Mouse (Mus musculus): Measurements from ENCODE around the gene Col4a3bp. TPM values are rescaled to one million over a fixed set of nuclear protein-coding genes. Genes with fewer than 3 reads are reported as not detected.

Gene Col4a3bp
- polyA plus RNA-seq, 3 experiments from 2014 or later: 5.5 to 12.1 (median 9.0) TPM

Other genes starting within 250 kb of the Col4a3bp start
- gene Poc5, start 154.3 kb upstream of the Col4a3bp start, polyA plus RNA-seq (2017; shearing (Covaris generic)): 10 to 100 TPM; 11.6 to 15.1 (median 12.6) TPM
- gene Ankdd1b, start 71.4 kb upstream of the Col4a3bp start, polyA plus RNA-seq (2017; shearing (Covaris generic)): not detected
- gene Gm17622, start 51.9 kb upstream of the Col4a3bp start, polyA plus RNA-seq (2017; shearing (Covaris generic)): not detected
- 10 to 100 TPM; 21.3 to 29.1 (median 21.8) TPM for gene Polk, start within 50 bp of the Col4a3bp start, polyA plus RNA-seq (2017; shearing (Covaris generic))
- gene Hmgcr, start 128.3 kb downstream of the Col4a3bp start, polyA plus RNA-seq (2017; shearing (Covaris generic)): 10 to 100 TPM; 44.2 to 73.9 (median 53.7) TPM
- not detected for gene Ankrd31, start 205.7 kb downstream of the Col4a3bp start, polyA plus RNA-seq (2017; shearing (Covaris generic))